Comparison of ENCODE assay signal across 12 mouse cellular contexts in the genomic region with DNA sequence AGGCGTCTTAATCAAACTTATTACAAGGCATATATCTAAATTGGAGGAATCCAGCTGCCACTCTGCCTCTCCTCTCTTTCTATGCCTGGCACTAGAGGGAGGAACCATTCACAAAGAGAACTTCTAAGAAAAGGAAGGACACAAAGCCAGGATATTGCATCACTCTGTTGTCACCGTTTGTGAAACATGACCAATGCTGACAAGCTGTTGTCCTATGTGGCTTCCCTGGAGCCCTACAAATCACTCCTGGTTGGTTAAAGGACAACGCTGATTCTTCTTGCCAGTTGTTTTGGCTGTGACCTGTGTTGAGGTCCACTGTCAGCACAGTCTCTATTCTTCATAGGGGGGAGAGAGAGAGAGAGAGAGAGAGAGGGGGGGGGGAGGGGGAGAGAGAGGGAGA. TPM values are rescaled to one million over a fixed set of nuclear protein-coding genes. Genes with fewer than 3 reads are reported as not detected.
DNase-seq lines count a peak whose midpoint lies in the region; ATAC-seq and TF ChIP-seq lines count a peak whose summit lies in the region.
"Had no signal": no experiment of that assay in that cellular context is flagged by ENCODE, and none has a peak within 500 bp of the region (broad histone marks: within the 10 kb centered on the region; RNA-seq: fewer than 3 reads in every experiment).

No protein-coding gene starts in this region.

- TF ChIP-seq CTCF in heart, adult 2 months (IDR thresholded peaks at IDR 0.05) = no peak

- TF ChIP-seq POLR2A in heart, adult 2 months (IDR thresholded peaks at IDR 0.05; ENCODE audit: insufficient read depth, low read depth, low read length) = no peak

- intact Hi-C loops in heart, adult 2 months (cut with DNase I) = no loop called here
- intact Hi-C loops in heart, postnatal 36 days (cut with DNase I) = no loop called here
- intact Hi-C loops in left cerebral cortex, postnatal 10 days (cut with DNase I) = no loop called here

- 12% methylated on average over 3 of the region's 3 CpGs for WGBS in heart, adult 2 months
- WGBS in macrophage (ENCODE audit: missing documents) = 17% methylated on average over 3 of the region's 3 CpGs

- H3K4me1 ChIP-seq in heart, adult 2 months (ENCODE audit: control insufficient read depth, insufficient read depth, low read length) = peaks cover 19% of the 10 kb centered on the region
- H3K4me1 ChIP-seq: midbrain, embryonic 15.5 days had no signal

- H3K4me3 ChIP-seq in heart, adult 2 months = no peak overlapping the region
- H3K4me3 ChIP-seq in macrophage (ENCODE audit: inconsistent target) = no peak overlapping the region
- H3K4me3 ChIP-seq: embryonic facial prominence, embryonic 12.5 days; hindbrain, embryonic 15.5 days; limb, embryonic 12.5 days; midbrain, embryonic 15.5 days had no signal

- H3K9ac ChIP-seq in heart, adult 2 months (ENCODE audit: low read depth, low read length) = no peak overlapping the region
- H3K9ac ChIP-seq: embryonic facial prominence, embryonic 12.5 days; hindbrain, embryonic 15.5 days; limb, embryonic 12.5 days; midbrain, embryonic 15.5 days had no signal

- no peak for TF ChIP-seq EP300 in heart, adult 2 months (IDR thresholded peaks at IDR 0.05; ENCODE audit: insufficient read depth, low read depth, low read length)

- DNase-seq in heart, adult 2 months = peak in 1 of 2 experiments; percentile 39
- DNase-seq in heart, postnatal 36 days = no peak
- no peak for DNase-seq in left cerebral cortex, postnatal 10 days (ENCODE audit: extremely low spot score in 1 of 2, low spot score in 2 of 2)
- no peak for DNase-seq in kidney, postnatal 14 days
- DNase-seq in testis, postnatal 10 days (ENCODE audit: low spot score) = no peak

- peak overlapping the region; percentile 31; the same call in 1 of the 2 replicates for H3K27ac ChIP-seq in heart, adult 2 months
- 0 out of 2 replicates have a peak overlapping the region, but pooled peaks have one; percentile 12 for H3K27ac ChIP-seq in macrophage
- H3K27ac ChIP-seq: embryonic facial prominence, embryonic 12.5 days; hindbrain, embryonic 15.5 days; limb, embryonic 12.5 days; midbrain, embryonic 15.5 days had no signal

- no peaks in the 10 kb centered on the region for H3K27me3 ChIP-seq in heart, adult 2 months (ENCODE audit: control insufficient read depth, insufficient read depth, low read length)
- H3K27me3 ChIP-seq: embryonic facial prominence, embryonic 12.5 days; hindbrain, embryonic 15.5 days; limb, embryonic 12.5 days; midbrain, embryonic 15.5 days had no signal

- ATAC-seq in CD4-positive, CD25-positive, alpha-beta regulatory T cell, adult 4 months = peak; percentile 77
- ATAC-seq in granulocyte monocyte progenitor cell, adult 5-6 weeks (replicated peaks; ENCODE audit: poor library complexity, severe bottlenecking) = peak; percentile 95
- ATAC-seq: midbrain, embryonic 15.5 days had no signal

- 0 out of 2 replicates have a peak, but pooled peaks cover 2% of the 10 kb centered on the region for H3K79me2 ChIP-seq in heart, adult 2 months (replicated peaks; ENCODE audit: control insufficient read depth, insufficient read depth, low read length)
- no peaks in the 10 kb centered on the region for H3K79me2 ChIP-seq in macrophage (ENCODE audit: inconsistent target)

- H3K36me3 ChIP-seq in heart, adult 2 months (ENCODE audit: control insufficient read depth, insufficient read depth, low read length) = peaks cover 19% of the 10 kb centered on the region
- no peaks in the 10 kb centered on the region for H3K36me3 ChIP-seq in macrophage (ENCODE audit: inconsistent target)
- H3K36me3 ChIP-seq: embryonic facial prominence, embryonic 12.5 days; hindbrain, embryonic 15.5 days; limb, embryonic 12.5 days; midbrain, embryonic 15.5 days had no signal

RNA-seq across cellular contexts. Expression of gene Abtb2, which starts 17.2 kb away (rescaled TPM):
- 10 to 100 TPM; 24.7 to 28.7 TPM for total RNA-seq in heart, adult 2 months (2021)
- 23.0 and 27.1 TPM in 2 replicates for polyA plus RNA-seq in heart, adult 2 months (2012; rRNA removed)
- total RNA-seq in heart, postnatal 36 days (2021) = 10 to 100 TPM; 21.9 to 24.4 TPM
- polyA plus RNA-seq in CD4-positive, CD25-positive, alpha-beta regulatory T cell, adult 4 months (2017; shearing (Covaris generic)) = 1 to 10 TPM; 6.1 to 9.8 TPM
- 0.32 TPM in 1 of 2 replicates, not detected in the other for total RNA-seq in granulocyte monocyte progenitor cell, adult 5-6 weeks (2014; fragmentation: Nextera tagmentation)
- total RNA-seq in granulocyte monocyte progenitor cell, adult 5-6 weeks (2017) = 0.30 and 0.41 TPM in 2 replicates
- total RNA-seq in macrophage (2018; cell fraction: chromatin; rRNA removed) = 100 to 1,000 TPM in 2 of 26 experiments, 10 to 100 TPM in 8, 1 to 10 TPM in 16; 1.0 to 160 (median 6.2) TPM
- total RNA-seq in macrophage (2018; cell fraction: cytosol; rRNA removed) = 10 to 100 TPM in 3 of 26 experiments, 1 to 10 TPM in 14, under 1 TPM in 9; 0.33 to 34.0 (median 2.0) TPM
- total RNA-seq in macrophage (2018; cell fraction: nucleus; rRNA removed) = 10 to 100 TPM in 11 of 26 experiments, 1 to 10 TPM in 15; 1.2 to 97.5 (median 8.2) TPM
- polyA plus RNA-seq in macrophage (2018) = 0.14 to 1.7 TPM (median 0.55 TPM) in 3 replicates
- total RNA-seq in left cerebral cortex, postnatal 10 days (2021) = 10 to 100 TPM; 10.7 to 11.0 TPM

Comparison
In these comparisons a context has a peak if more than half of its experiments do, and no peak if none do; other contexts are left out.
1. RNA of gene Abtb2, which starts 17.2 kb away (total RNA-seq): 24.7 to 28.7 TPM in heart, adult 2 months, 21.9 to 24.4 TPM in heart, postnatal 36 days and 10.7 to 11.0 TPM in left cerebral cortex, postnatal 10 days; 0.30 to 0.41 TPM in granulocyte monocyte progenitor cell, adult 5-6 weeks; every median in the first group is over 4 times any median in the second.